Mouse (Mus musculus) splenic B cell, adult 2 months (primary cell): Measurements from ENCODE around the gene Ptprz1.

Experiments used
- DNase-seq: peaks from one replicate; pipeline ENCODE4 v3.0.0-alpha.2; 2011; ENCODE audit warnings: low read depth, low spot score
- H3K27me3 ChIP-seq: 2 replicates; pipeline ENCODE4 v1.6.1; 2012; ENCODE audit warnings: mild to moderate bottlenecking, low read length, moderate library complexity, mixed read lengths; ENCODE audit not compliant: control insufficient read depth, poor library complexity, insufficient read depth, severe bottlenecking
- H3K36me3 ChIP-seq: 2 replicates; pipeline ENCODE4 v1.6.1; 2012; ENCODE audit warnings: mild to moderate bottlenecking, low read length, moderate library complexity, mixed read lengths; ENCODE audit not compliant: control insufficient read depth, poor library complexity, insufficient read depth, severe bottlenecking

The Ptprz1 gene

GRCm38 (mm10) chr6:22937526-22937925 lies 62.2 kb downstream of the Ptprz1 start:
- H3K27me3 ChIP-seq, result no peaks in the 10 kb centered on the region
- DNase-seq, result no peak
- H3K36me3 ChIP-seq, result no peaks in the 10 kb centered on the region

DNA sequence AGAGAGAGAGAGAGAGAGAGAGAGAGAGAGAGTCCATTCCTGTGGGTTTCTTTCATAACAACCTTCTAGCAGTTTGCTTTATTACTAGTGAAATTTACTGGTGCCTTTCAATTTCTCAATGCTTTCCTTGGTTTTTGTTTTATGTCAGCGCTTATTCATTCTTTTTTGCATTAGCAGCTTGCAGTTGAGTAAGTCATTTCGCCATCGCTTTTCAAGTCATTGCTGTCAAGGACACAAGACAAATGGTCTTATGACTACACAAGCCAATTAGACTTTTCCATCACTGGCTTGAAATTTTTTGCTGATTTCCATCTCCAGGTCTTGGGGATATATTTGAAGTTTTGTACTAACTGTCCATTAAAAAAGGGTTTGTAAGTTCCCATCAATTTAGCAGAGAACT lies 68.9 kb downstream of the Ptprz1 start:
- H3K27me3 ChIP-seq, result no peaks in the 10 kb centered on the region
- H3K36me3 ChIP-seq, result no peaks in the 10 kb centered on the region

GRCm38 (mm10) chr6:22963374-22963773 lies 88.1 kb downstream of the Ptprz1 start:
- DNase-seq, result no peak
- Histone ChIP-seq H3K36me3 (no peaks in the 10 kb centered on the region), H3K27me3 (no peaks in the 10 kb centered on the region)

More for the DNA sequence above, 68.9 kb downstream of the Ptprz1 start:
- no peak for DNase-seq

DNA sequence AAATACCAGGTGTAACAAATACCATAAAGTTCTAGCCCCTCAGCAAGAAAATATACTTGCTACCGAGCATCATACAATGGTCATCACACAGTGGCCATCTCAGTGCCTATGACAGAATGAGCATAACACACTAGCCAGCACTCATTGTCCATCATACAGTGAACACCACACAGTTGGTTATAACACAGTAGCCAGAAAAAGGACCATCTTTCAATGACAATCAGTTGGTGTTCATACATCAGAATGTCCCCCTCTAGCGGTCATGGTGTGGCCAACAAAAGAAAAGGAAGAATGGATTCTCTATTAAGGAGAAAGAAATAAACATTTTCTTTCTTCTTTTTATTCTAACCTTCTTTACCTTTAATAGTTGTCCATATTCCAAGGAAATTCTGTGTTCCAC lies 92.8 kb downstream of the Ptprz1 start:
- Histone ChIP-seq H3K36me3 (no peaks in the 10 kb centered on the region), H3K27me3 (no peaks in the 10 kb centered on the region)
- DNase-seq, result no peak

GRCm38 (mm10) chr6:22983769-22984519 lies 108.6 kb downstream of the Ptprz1 start:
- no peaks in the 10 kb centered on the region for H3K36me3 ChIP-seq
- no peak for DNase-seq
- H3K27me3 ChIP-seq, result no peaks in the 10 kb centered on the region

- no peak for DNase-seq
- Histone ChIP-seq H3K27me3 (no peaks in the 10 kb centered on the region), H3K36me3 (no peaks in the 10 kb centered on the region)
These were observed 109.3 kb downstream of the Ptprz1 start for GRCm38 (mm10) chr6:22984520-22985154.

- Histone ChIP-seq H3K27me3 (no peaks in the 10 kb centered on the region), H3K36me3 (no peaks in the 10 kb centered on the region)
- DNase-seq, result no peak
These were observed 127.8 kb downstream of the Ptprz1 start for GRCm38 (mm10) chr6:23003152-23003551.

DNA sequence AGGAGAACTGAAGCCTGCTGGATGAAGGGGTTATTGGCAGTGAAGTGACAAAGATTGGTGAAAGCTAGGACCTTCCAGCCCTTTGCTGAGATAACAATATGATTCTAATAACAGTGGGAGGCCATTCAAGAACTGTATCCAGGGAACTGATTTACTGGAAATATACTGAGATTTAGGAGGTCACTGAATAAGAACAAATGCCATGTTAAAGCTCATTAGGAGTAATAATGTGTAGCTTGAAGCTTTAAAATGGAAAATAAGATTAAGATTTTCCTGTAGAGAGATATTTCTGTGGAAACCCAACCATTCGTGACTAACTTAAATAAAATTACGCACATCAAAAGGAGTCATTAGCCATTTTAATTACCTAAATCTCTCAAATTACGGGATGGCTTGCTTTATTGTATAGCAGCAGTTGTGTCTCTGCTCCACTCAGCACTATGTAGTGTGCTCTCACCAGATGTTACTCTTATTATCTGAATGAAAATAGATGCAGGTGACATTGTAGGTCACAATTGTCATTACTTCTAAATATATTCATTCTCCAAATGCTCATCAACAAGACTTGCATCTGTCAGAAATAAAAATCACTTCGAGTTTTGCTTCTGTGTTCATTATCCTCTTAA lies 139.8 kb downstream of the Ptprz1 start:
- DNase-seq, result no peak
- Histone ChIP-seq H3K27me3 (no peaks in the 10 kb centered on the region; the same call in 1 of the 2 replicates), H3K36me3 (no peaks in the 10 kb centered on the region)

DNA sequence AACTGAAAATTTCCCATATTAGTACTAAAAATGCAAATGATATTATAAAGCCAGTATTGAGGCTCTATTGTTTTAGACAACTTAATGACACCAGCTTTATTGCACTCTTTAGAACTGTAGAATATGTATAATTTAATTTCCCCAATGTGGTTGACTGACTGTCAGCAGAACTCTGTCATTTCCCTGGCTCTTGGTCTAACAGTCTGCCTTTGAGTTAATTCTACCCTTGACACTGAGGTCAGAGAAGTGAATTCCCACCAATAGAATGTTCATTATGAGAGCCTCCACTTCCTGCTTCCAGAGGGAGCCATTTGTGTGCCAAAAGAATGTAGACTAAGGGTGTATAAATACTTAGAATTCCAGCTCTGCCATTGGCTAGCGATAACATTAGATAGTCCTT lies 152.9 kb downstream of the Ptprz1 start:
- no peaks in the 10 kb centered on the region for H3K36me3 ChIP-seq

DNA sequence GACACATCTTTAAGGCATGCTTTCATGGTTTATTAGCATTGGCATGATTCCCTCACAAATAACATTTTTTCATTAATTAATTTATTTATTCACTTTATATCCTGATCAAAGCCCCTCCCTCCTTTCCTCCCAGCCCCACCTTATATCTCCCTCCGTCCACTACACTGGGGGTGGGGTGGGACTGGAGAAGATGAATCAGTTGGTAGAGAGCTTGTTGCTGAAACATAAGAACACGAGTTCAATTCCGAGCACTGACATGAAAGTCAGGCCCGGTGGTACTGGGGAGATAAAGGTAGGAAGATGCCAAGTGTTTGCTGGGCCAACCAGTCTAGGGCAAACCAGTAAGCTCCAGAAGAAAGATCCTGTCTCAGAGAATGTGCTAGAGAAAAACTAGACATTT lies 173.5 kb downstream of the Ptprz1 start:
- no peak for DNase-seq
- Histone ChIP-seq H3K27me3 (no peaks in the 10 kb centered on the region), H3K36me3 (no peaks in the 10 kb centered on the region)

More for the DNA sequence above, 152.9 kb downstream of the Ptprz1 start:
- H3K27me3 ChIP-seq, result no peaks in the 10 kb centered on the region
- DNase-seq, result no peak

GRCm38 (mm10) chr6:23055734-23056133 lies 180.4 kb downstream of the Ptprz1 start:
- H3K27me3 ChIP-seq, result no peaks in the 10 kb centered on the region
- H3K36me3 ChIP-seq, result no peaks in the 10 kb centered on the region
- no peak for DNase-seq

GRCm38 (mm10) chr6:23076060-23076459 lies 200.8 kb downstream of the Ptprz1 start:
- DNase-seq, result no peak
- H3K36me3 ChIP-seq, result no peaks in the 10 kb centered on the region
- H3K27me3 ChIP-seq, result no peaks in the 10 kb centered on the region

DNA sequence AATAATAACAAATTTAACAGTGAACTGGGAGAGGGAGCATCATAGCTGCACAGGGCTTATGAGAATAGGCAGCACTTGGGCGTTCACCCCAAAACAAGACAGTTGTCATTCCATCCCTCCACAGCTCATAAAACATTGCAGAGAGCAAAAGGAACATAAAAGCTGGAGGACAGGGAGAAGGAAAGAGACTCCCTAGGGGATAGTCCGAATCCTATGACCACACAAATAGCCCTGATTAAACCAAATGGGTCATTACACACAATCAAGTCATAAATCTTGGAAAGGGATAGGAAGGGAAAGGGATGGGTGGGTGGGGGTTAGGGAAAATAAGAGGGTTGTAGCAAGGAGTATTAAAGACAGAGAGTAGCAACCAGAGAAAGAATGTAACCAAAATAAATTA lies 203.0 kb downstream of the Ptprz1 start:
- no peaks in the 10 kb centered on the region for H3K36me3 ChIP-seq
- DNase-seq, result no peak
- no peaks in the 10 kb centered on the region for H3K27me3 ChIP-seq

- Histone ChIP-seq H3K36me3 (no peaks in the 10 kb centered on the region), H3K27me3 (no peaks in the 10 kb centered on the region)
- DNase-seq, result no peak
These were observed 204.8 kb downstream of the Ptprz1 start for GRCm38 (mm10) chr6:23079991-23080680.
